Mouse (Mus musculus) mouse trophoblast stem cell (cell line): Measurements from ENCODE around the gene Ppp1r1c.

Experiments
- in situ Hi-C, 2 experiments: fragments of 300-500 bp; cut with MseI, MboI; formaldehyde crosslinking; loops; 2 replicates in 1 of 2; 3 replicates in 1 of 2; pipeline ENCODE4 v1.15.1; 2025

Ppp1r1c gene

DNA sequence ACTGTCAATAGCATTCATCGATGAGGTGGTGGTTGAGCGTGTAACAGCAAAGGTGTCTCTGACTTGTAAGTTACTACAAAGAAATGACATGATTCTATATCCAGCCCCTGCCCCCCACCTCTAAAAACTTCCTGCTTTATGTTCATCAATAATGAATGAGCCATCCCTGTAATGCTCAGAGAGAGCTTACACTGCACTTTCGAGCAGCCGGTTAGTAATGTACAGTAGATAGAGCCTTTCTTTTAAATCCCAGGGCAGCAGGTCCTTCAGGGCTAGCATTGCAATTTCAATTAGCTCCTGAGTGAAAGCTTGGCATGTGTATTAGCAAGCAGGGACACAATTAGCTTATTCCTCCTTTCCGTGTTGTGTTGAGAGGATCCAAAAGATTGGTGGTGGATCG lies at the start of gene Ppp1r1c:
TSS of gene Ppp1r1c (plus strand) at position 206 of the 400 bp plus-strand sequence.
- in situ Hi-C loops = no loop called here

DNA sequence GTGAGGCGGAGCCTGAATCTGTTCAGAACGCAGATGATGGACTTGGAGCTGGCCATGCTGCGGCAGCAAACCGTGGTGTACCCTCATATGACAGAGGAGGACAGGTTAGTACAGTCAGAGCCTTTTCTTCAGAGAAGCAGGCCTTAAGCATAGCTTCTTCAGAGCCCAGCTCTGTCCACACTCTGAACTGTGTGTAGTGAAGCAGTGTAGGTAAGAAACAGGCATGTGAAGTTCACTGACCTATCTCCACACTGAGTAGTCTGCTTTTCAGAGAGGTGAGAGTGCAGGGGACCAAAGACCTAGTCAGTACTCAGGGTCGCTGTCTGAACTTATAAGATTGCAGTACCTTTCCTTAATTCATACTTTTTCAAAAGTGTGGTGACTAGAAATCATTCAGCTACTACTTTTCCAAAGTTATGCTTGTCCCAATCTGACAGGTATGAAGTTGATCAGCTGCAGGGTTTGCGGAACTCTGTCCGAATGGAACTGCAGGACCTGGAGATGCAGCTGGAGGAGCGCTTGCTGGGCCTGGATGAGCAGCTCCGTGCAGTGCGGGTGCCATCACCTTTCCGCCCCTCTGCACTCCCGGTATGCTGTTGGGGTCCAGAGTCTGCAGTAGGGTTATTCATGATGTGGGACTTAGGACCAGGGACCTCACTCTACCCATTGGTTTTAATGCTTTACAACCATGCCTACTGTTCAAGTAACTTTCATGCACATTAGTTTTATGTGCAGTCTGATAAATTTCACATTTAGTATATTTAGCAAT lies 47.0 kb upstream of the Ppp1r1c start:
- in situ Hi-C loops = no loop called here

DNA sequence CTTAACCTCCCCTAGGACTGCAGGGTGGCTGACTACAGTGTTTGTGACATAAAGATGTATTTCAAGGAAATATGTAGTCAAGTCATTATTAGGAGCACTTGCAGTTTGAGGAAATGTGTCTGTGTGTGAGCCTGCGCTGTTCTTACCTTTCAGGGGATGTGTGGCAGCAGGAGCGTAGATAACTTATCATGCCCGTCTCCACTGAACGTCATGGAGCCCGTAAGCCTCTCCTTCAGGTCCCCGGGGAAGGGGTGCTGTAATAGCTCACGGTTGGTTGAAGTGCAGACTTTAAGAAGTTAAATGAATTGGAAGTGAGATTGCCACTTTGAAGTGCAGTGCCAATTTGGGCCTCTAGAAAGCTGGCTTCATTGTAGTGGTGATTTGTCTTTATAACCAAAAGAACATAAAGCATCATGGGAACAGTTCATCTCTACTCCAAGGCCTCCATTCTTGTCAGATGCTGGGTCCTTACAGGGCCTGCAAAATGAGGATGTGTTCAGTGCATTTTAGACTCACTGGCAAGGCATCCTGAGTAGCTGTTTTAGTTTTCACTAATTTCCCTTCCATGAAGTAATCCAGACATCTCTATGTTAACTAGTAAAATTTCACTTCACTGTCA lies 46.0 kb upstream of the Ppp1r1c start:
- in situ Hi-C loops = no loop called here

DNA sequence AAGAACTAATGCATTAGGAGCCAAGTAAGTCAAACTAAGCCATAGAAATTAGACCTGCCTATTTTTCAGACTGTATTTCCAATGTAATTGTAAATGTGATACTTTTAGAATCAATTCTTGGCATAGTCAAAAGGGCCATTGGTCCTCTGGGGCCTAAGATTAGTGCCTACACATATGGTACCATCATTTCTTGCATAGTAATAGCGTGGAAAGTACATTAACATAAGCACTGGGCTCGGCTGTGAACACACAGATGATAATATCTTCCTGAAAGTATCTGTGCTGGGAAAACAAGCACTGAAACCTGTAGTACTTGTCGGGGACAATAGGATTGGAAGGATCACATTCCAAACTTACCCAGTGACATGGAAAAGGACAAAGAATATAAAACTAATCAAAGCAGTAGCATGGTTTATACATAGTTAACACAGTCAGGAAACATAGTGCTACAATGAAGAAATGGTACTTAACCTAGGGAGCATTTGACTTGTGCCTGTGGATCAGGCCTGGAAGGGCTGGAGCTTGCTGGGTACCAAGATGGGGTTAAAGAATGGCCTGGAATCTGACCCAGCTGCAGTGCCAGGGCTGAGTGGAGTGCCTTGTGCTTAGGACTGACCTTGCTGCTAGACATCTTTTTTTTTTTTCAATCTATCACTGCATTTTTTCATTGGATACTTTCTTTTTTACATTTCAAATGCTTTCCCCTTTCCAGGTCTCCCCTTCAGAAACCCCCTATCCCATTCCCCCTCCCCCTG lies 42.9 kb upstream of the Ppp1r1c start:
- in situ Hi-C loops = no loop called here

DNA sequence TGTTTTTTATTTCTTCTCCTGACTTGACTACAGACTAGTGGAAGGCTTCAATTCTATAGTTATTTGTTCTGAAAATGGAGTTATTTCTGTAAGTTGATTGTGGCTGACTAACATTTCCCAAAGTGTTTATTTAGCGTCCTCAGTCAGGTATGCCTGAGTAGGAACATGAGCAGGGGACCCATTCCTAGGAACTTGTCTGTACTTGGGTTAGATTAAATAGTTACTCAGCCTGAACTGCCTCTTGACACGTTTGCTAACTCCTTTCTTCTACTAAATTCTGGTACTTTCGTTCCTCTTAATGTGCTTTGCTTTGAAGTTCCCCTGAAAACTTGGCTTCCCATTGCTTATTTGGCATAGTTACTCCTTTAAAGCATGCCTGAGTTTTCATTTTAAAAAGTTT lies 42.1 kb upstream of the Ppp1r1c start:
- in situ Hi-C loops = no loop called here

DNA sequence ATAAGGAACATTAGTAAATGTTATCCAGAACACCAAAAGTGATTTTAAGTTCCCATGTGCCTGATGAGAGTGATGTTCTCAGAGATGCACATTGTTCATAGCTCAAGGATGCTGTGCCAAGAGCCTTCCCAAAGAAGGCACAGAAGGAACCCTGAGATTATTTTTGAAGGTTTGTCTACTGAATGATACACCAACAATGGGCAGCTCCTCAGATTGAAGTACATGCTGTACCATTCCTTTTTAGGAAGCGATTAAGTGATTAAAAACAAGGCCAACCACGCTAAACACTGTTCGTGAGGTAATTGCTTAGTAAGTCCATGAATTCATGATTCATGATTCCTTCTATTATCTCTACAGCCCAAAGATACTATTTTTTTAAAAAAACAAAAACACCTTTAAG lies 32.3 kb upstream of the Ppp1r1c start:
- in situ Hi-C loops = no loop called here

DNA sequence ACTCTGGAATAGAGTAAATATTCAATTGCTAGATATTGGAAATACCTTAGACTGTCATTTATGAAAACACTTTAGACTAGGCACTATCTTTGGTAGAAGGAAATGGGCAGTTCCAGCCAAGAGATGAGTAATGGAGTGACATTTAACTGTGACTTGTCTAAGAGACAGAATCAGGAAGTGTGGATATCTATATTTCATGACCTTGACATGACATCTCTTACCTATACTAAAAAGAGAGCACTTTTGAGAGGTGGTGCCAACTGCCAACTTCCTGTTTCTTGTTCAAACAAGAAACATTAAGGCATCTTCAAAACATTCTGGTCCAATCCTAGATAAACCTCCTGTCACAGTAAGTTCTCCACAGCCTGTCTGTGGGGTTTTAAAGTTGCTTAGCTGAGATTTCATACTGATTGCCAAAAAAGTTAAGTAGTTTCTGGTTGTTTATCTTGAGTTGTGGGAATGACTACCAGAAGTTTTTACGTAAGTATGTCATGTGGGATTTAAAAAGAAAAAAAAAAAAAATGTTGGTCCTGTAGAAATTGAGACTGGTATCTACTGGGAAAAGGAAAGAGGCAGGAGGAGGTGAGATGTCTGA lies 29.8 kb upstream of the Ppp1r1c start:
- in situ Hi-C loops = no loop called here

DNA sequence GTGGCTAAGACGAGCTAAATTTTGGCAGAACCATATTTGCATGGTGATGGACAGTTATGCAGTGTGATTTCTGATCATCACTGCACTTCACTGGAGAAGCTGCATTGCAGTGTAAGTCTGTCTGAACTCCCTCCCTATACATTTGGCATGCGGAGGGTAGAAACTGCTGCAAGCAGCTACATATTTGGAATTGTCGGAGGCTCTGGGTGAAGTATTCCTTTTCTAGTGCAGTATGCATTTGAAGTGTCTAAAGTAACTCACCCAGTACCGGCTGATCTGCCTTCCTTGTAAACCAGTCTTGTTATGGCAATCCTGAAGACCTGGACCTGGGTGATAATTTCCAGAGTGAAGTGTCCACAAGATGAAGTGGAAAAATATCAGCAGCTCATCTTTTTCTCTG lies 25.9 kb upstream of the Ppp1r1c start:
- in situ Hi-C loops = no loop called here

DNA sequence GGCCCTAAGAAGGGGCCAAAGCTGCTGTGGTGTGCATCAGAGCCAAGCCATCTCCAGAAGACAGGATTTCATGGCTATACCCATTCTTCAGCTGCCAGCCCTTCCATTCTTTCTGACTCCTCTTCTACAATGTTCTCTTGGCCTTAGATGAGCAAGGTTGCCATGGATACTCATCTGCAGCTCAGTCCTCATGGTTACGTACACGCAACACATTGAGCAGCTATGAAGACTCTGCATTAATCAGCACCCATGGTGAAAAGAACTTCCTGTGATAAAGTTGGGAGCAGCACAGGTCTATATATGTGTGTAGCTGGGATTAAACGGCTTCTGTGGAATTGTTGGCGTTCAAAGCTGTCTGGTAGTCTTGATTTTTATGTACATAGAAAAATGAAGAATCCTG lies 24.3 kb upstream of the Ppp1r1c start:
- in situ Hi-C loops = no loop called here

DNA sequence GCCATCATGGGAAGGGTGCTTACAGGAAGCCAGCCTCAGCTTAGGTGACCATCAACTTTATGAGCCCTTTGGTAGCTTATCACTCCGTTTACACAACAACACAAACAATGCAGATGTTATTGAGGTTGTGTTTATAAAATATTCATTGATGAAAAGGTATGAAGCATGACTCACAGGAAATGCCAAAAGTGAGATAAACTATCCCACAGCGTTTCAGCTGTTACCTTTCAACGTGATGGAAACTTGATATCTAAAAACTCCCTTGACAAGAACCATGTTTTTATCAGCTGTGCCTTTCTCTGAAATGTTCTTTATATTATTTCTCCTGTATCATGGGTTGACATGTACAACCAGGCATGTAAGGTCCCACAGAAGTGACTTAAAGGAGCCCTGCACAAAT lies 16.7 kb upstream of the Ppp1r1c start:
- in situ Hi-C loops = no loop called here

DNA sequence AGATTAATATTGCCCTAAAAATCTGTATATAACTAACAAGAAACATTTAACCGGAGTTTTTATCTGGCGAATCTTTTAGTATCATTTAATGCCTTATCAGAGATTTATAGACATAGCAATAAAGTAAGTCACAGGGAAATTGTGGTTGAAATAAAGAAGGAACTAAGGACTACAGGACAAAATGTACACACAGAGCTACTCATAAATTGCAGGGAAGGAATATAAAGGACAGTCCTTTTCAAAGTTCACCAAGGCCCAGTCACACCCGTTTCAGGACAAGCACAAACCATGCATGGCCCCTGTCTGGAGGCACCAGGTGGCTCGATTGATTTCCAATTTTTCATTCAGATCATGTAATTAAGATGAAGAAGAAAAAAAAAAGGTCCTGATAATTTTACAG lies 12.4 kb upstream of the Ppp1r1c start:
- in situ Hi-C loops = no loop called here

DNA sequence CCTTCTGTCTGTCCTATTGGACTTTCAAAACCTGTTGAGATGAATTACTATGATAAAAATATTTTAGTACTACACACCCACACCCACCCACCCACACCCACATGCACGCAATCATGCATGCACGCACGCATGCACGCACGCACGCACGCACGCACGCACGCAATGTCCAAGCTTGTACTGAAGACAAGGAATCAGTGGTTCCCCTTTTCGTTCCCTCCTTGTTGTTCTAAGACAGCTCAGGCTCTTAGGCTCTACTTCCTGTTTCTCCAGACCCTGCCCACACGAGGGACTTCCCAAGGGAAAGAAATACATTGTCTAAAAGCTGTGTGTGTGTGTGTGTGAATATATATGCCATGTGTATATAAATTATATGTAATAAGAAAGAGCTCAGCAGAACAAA lies 11.6 kb upstream of the Ppp1r1c start:
- in situ Hi-C loops = no loop called here

DNA sequence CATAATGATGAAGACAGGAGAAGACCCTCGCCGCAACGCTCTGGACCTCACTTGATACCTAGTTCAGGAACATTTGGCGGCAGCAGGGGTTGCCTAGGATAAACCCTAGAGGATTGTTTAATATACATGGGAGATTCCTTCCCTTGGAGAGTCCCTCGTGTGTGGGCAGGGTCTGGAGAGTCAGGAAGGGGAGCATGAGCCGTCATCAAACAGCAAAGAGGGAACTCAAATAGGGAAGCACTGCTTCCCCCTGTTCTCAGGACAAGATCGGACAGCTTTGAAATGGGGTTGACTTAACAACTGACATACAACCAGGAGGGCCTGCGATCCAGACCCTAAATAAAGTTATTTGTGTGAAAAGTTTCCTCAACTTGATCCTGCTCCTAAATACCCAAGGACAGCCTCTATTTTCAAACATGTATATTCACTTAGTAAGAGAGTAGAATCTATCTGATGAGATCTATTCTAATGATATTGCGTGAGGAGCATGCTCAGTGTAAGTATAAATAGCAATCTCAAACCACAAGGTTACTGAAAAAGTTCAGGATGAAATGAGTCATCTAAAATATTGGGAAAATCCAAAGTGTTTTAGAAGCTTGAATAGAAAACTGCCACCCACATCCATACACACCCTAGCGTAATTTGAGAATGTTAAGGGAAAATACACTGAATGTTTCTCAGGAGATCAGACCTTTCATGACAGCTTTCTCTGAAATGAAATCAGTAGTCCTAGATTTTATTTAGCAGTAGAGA lies 10.9 kb upstream of the Ppp1r1c start:
- in situ Hi-C loops = no loop called here

DNA sequence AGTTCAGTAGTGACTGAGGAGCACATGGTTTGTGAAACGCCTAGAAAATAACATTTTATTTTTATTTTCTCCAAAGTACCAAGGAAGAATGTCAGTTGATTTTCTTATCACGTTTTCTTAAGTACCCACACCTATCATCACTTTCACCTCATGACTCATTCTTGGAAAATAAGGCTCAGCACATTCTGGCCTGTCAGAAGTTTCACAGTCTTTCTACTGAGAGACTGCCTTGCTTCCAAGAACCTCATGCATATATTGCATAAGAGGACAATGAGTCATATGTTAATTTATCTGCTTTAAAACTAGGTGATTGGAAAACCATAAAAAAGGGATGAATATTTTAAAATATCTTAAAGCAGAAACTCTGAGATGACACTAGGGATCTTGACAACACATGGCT lies 9.4 kb upstream of the Ppp1r1c start:
- in situ Hi-C loops = no loop called here

DNA sequence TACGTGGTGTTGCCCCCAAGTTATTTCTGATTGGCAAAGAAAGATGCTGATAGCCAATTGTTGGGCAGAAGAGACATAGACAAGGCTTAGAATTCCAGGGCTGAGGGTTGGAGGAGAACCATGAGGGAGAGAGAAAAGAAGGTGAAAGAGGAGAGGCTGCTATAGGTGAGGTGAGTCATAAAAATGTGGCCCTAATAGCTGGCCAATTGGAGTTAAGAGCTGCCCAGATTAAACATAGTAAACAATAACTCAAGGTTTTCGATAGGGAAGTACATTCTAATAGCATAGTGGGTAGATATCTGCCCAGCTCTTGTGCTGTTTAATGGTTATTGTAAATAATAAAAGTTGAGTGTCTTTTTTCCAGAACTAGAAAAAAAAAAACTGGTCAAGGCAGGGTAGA lies 2.8 kb upstream of the Ppp1r1c start:
- in situ Hi-C loops = no loop called here

DNA sequence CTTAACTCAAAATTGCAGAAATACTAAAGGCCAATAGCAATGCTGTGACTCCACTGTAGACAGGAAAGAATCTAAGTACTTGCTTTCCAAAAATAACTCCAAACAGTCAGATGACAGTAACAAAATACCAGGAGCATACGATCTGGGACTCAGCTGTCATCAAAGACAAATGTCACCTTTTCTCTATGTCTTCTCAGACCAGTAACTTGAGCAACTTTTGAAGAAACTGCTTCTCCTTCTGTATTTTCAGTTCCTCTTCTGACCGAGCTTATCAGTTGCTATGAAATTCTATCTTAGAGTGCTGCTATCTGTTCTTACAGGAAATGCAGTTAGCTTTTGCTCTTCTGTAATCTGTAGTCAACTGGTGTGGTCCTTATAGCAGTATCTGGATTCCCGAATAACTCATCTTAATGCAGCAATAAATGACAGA lies 6.1 kb downstream of the Ppp1r1c start:
- in situ Hi-C loops = no loop called here

DNA sequence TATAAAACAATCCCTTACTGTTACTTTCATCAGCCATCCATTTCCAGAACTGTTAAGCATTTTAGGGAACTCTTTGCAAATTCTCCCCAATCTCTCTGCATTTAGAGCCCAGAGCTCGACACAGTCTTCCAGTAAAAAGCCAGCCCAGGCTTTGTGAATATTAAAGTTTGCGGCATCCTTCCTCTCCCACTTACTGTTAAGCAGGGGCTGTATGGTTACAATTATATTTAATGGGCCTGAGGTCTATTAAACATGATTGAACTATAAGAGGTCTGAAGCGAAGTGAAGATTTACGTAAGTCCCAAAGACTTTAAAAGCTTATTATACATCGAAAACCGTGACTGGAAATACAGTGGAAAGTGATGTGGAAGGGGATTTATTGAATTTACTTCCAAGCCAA lies 7.2 kb downstream of the Ppp1r1c start:
- in situ Hi-C loops = no loop called here

DNA sequence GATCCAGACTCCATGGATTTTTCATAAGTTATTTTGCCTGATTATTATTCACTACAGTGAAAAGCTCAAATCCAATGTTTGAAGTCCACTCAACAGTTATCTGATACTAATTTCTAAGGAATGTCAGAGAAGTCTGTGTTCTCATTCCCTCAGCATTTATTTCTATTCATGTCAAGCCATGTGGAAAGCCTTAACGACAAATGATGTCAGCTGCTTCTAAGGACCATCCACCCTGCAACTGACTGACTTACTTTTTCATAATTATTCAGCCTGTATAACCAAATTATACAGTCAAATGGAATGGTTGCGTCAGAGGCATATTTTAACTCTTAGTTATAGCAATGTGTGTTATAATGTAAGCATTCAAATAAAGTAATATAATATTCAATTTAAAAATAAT lies 8.3 kb downstream of the Ppp1r1c start:
- in situ Hi-C loops = no loop called here

DNA sequence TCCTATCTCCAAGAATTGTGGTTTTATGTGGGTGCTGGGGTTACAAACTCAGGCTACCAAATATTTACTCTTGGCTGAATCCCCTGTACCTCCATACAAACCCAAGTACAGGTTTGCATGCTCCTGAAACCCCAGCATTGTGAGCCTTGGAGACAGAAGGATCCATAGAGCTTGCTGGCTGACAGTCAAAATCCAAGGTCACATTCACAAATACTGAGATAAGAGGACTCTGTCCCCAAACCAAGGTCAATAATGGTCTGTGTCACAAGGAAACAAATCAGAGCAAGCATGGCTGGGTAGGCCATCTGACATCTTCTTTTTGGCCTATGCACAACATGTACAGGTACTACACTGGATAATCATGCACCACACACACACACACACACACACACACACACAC lies 10.3 kb downstream of the Ppp1r1c start:
- in situ Hi-C loops = no loop called here

DNA sequence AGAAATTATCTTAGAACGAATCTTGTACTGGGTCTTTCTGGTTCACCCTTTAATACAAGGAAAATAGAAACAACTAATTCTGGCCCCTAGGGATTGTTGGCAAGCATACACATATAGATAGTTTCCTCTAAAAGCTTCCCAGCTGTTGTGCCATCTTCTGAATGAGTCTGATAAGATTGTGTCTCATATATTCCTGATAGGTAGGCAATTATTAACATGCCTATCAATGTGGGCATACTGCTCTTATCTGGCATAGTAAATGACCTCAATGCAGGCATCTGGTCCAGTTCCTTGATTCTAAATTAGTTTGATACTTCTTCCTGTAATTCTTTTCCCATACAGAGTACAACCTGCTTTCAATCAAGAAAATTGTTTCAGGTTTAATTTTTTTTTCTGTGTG lies 14.8 kb downstream of the Ppp1r1c start:
- in situ Hi-C loops = no loop called here

DNA sequence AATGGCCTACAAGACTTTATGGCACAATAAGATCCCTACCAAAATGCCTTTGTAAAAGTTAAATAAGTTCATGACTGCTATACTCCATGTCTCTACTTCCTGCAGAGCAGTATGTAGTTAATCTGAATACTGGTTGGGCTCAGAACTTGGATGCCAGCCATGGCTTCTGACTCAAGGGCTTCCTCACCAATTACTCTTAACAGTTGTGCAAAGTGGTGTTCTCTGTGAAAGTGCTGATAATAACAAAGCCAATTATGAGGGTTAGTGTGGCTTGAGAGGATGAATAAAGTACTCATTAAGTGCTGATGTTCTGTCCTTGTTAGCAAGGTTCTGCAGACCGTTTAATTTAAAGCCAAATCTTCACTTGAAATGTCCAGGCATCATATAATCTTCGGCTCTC lies 31.4 kb downstream of the Ppp1r1c start:
- in situ Hi-C loops = no loop called here

DNA sequence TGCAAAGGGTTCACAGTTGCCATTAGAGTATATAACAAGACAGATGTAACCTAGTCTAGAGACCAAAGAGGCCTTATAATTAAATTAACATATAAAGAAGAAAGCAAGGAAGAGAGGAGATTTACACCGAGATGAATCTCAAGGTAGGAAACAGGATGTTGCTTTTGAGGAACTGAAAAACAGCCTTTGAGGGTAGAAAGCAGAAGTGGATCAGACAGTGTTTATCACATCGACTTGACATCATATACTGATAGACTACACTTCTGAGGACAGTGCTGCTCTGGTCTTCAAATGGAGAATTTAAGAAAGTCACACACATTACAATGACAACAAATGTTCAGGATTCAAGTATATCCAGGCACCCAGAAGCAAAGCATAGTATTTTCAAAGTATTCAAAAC lies 34.4 kb downstream of the Ppp1r1c start:
- in situ Hi-C loops = no loop called here
